Mouse (Mus musculus) cortical plate, adult 2 months (tissue): Measurements from ENCODE around the gene Olfr520. TPM values are rescaled to one million over a fixed set of nuclear protein-coding genes. Genes with fewer than 3 reads are reported as not detected.
"Not testable (repeated sequence)": the region's sequence is repeated elsewhere in the genome, so short reads cannot be mapped to it uniquely, and the experiment has no call there.

Source experiments
- H3K27ac ChIP-seq: fragments of 200-500 bp; 2 replicates; pipeline ENCODE4 v1.5.1; 2012; ENCODE audit warnings: low read length, control low read depth, inconsistent platforms; ENCODE audit not compliant: insufficient read depth
- H3K4me1 ChIP-seq: fragments of 200-500 bp; 2 replicates; pipeline ENCODE4 v1.6.1; 2011; ENCODE audit warnings: low read length; ENCODE audit not compliant: control insufficient read depth, insufficient read depth
- H3K4me3 ChIP-seq: fragments of 200-500 bp; 2 replicates; pipeline ENCODE4 v1.5.1; 2011; ENCODE audit warnings: mild to moderate bottlenecking, low read length, control low read depth; ENCODE audit not compliant: insufficient read depth
- CTCF ChIP-seq: fragments of 200-500 bp; IDR thresholded peaks from 2 replicates; pipeline ENCODE4 v1.5.1; 2011; ENCODE audit warnings: mild to moderate bottlenecking, control low read depth, low read length; ENCODE audit not compliant: insufficient read depth; ENCODE audit errors: extremely low read depth
- POLR2A ChIP-seq: fragments of 200-500 bp; IDR thresholded peaks from 2 replicates; pipeline ENCODE4 v1.6.1; 2011; ENCODE audit warnings: mild to moderate bottlenecking, low read length, control low read depth; ENCODE audit not compliant: insufficient read depth; ENCODE audit errors: extremely low read depth
- polyA plus RNA-seq: library from polyadenylated mRNA; depleted of rRNA; stranded (reverse); fragments of >200 nt; gene quantifications from 2 replicates; pipeline ENCODE4 v1.2.3, GENCODE M21; 2012

Gene Olfr520
- polyA plus RNA-seq, 1 experiment = not detected

GRCm38 (mm10) chr7:99709992-99710391 is 20.1 kb upstream of the Olfr520 start:
- H3K4me3 ChIP-seq = no peak overlapping the region
- TF ChIP-seq CTCF (no peak), POLR2A (no peak)
- H3K4me1 ChIP-seq = peaks cover 5% of the 10 kb centered on the region; the same call in 1 of the 2 replicates
- no peak overlapping the region for H3K27ac ChIP-seq

DNA sequence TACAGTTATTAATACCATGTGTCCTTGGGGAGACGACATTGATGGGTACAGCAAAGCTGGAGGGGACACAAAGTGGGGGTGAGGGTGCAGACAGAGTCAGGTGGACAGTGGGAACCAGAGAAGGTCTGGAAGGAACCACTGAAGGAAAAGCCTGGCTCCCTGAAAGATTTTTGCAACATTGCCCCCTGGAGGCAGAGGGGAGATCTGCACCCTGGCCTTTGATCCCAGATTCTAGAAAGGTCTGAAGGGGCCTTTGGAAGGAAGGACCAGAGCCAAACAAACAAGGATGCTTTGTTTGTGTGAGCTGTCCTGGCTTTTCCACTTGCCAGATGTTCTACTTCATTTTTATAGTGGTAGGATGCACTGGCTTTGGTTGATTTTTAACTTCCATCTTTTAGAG is 19.6 kb upstream of the Olfr520 start:
- TF ChIP-seq POLR2A (no peak), CTCF (peak; percentile 78)
- peaks cover 7% of the 10 kb centered on the region for H3K4me1 ChIP-seq
- H3K27ac ChIP-seq = no peak overlapping the region
- no peak overlapping the region for H3K4me3 ChIP-seq

- no peak for TF ChIP-seq CTCF
- no peak for TF ChIP-seq POLR2A
- H3K4me1 ChIP-seq = peaks cover 7% of the 10 kb centered on the region
- H3K27ac ChIP-seq = no peak within 1 kb of the TSS
- H3K4me3 ChIP-seq = no peak within 1 kb of the TSS
Measured at GRCm38 (mm10) chr7:99711166-99711565, 18.9 kb upstream of the Olfr520 start, which contains the start of gene Slco2b1. Gene Slco2b1, minus strand, starts transcription at chr7:99711340.

- TF ChIP-seq CTCF (no peak), POLR2A (no peak)
- no peak overlapping the region for H3K4me3 ChIP-seq
- H3K27ac ChIP-seq = no peak overlapping the region
Measured at GRCm38 (mm10) chr7:99712431-99712830, 17.6 kb upstream of the Olfr520 start.

GRCm38 (mm10) chr7:99716536-99716935 is 13.5 kb upstream of the Olfr520 start:
- TF ChIP-seq CTCF (no peak), POLR2A (no peak)
- Histone ChIP-seq H3K4me3 (no peak overlapping the region), H3K4me1 (peaks cover 2% of the 10 kb centered on the region), H3K27ac (no peak overlapping the region)

More at GRCm38 (mm10) chr7:99712431-99712830, 17.6 kb upstream of the Olfr520 start:
- H3K4me1 ChIP-seq = peaks cover 7% of the 10 kb centered on the region

GRCm38 (mm10) chr7:99734612-99735011 is 4.5 kb downstream of the Olfr520 start:
- Histone ChIP-seq H3K4me3 (no peak overlapping the region), H3K27ac (no peak overlapping the region), H3K4me1 (no peaks in the 10 kb centered on the region)
- TF ChIP-seq POLR2A (no peak), CTCF (no peak)

DNA sequence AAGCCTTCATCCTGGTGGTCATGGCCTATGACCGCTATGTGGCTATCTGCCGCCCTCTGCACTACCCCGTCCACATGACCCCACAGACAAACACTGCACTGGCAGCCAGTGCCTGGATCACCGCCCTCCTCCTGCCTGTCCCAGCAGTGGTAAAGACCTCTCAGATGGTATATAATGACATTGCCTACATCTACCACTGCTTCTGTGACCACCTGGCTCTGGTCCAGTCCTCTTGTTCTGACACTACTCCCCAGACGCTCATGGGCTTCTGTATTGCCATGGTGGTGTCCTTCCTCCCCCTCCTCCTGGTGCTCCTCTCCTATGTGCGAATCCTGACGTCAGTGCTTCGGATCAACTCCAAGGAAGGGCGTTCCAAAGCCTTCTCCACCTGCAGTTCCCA is 5.4 kb downstream of the Olfr520 start:
- not testable (repeated sequence) for H3K27ac ChIP-seq, H3K4me1 ChIP-seq

GRCm38 (mm10) chr7:99739276-99739675 is 9.2 kb downstream of the Olfr520 start:
- Histone ChIP-seq H3K4me3 (no peak overlapping the region), H3K27ac (no peak overlapping the region), H3K4me1 (no peaks in the 10 kb centered on the region)
- TF ChIP-seq CTCF (no peak), POLR2A (no peak)

More for the DNA sequence above, 5.4 kb downstream of the Olfr520 start:
- not testable (repeated sequence) for H3K4me3 ChIP-seq

DNA sequence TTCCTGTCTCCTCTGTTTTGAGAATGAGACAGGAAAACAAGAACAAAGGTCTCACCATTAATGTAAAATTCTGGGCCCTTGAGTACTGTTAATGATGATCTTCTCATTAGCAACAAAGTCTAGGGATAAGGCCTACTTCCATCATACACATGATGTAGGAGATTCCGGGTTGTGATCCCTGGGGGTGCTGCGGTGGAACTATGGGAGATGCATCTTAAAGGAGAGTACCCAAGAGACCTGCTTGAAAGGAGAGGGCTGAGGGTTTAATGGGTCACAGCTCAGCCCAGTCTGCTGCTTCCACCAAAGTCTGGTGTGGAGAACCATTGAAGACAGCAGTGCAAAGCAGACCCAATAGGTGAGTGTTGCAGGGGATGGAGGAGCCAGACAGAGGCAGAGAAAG is 33.1 kb downstream of the Olfr520 start, which contains the start of gene Olfr521:
Gene Olfr521 (plus strand): TSS at position 301 of the 400 bp plus-strand sequence.
- Histone ChIP-seq H3K4me1 (no peaks in the 10 kb centered on the region), H3K4me3 (no peak within 1 kb of the TSS), H3K27ac (no peak within 1 kb of the TSS)
- no peak for TF ChIP-seq POLR2A
- no peak for TF ChIP-seq CTCF

- H3K27ac ChIP-seq = no peak overlapping the region
- H3K4me1 ChIP-seq = no peaks in the 10 kb centered on the region
- TF ChIP-seq CTCF (no peak), POLR2A (no peak)
- H3K4me3 ChIP-seq = no peak overlapping the region
Measured at GRCm38 (mm10) chr7:99781385-99781784, 51.3 kb downstream of the Olfr520 start.
